Mouse (Mus musculus) gastrocnemius, postnatal 10 days (tissue): ENCODE measurements around the gene Ucp3. TPM values are rescaled to one million over a fixed set of nuclear protein-coding genes. Genes with fewer than 3 reads are reported as not detected.

Source experiments
- DNase-seq: peaks from one replicate; pipeline ENCODE4 v3.0.0; 2021; ENCODE audit warnings: mixed read lengths
- long read RNA-seq, 2 experiments: library from polyadenylated mRNA; stranded (forward); transcript quantifications; one replicate each; pipeline ENCODE4 v2.0.0; 2021
- total RNA-seq, 2 experiments: library from RNA; stranded (reverse); gene quantifications; 2 replicates each; pipeline ENCODE4 v1.2.3; 2021

The Ucp3 gene
- total RNA-seq = 10 to 100 TPM; 77.1 to 79.5 TPM
- long read RNA-seq, experiment 1, transcript Ucp3-201 (7 exons, 2,448 nt) = major isoform, 70 of 95 reads
- long read RNA-seq, experiment 1, partial matches to known transcripts = 11 of 95 reads
- long read RNA-seq, experiment 1, other reads (novel, unspliced or antisense) = 8 of 95 reads
- long read RNA-seq, experiment 2, transcript Ucp3-201 (7 exons, 2,448 nt) = major isoform, 65 of 79 reads
- long read RNA-seq, experiment 2, partial matches to known transcripts = 6 of 79 reads
- long read RNA-seq, experiment 2, other reads (novel, unspliced or antisense) = 5 of 79 reads

DNA sequence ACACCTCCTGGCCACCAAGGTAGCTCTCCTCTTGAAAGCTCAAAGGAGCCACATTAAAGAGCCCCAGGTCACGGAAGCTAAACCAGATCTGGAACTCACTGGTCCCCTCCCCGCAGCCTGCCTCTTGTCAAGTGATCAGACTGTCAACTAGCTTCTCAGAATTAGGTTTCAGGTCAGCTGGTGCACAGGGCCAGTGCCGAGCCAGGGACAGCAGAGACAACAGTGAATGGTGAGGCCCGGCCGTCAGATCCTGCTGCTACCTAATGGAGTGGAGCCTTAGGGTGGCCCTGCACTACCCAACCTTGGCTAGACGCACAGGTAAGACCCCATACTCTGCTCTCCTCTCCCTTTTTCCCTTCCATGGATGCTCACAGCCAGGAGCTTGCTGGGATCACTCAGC, at the start of gene Ucp3:
TSS of gene Ucp3 (plus strand) at position 214 of the 400 bp plus-strand sequence.
- DNase-seq = peak; percentile 52

DNA sequence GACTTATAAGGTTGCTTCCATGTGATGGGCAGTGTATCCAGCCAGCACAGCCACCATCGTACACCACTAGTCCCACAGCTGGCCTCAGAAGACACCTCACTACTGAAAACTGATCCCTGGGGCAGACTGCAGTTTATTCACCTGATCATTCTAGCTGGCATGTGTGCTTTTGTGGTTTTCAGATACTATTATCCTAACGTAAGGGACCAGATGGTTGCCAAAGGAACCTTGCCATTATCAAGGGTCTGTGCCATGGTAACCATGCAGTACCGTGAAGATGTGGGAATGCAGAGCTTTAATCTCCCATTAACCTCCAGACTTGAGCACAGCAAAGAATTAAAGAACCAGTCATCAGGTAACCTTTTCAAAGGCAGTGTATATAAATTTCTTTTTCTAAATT, 47.0 kb upstream of the Ucp3 start:
- no peak for DNase-seq

DNA sequence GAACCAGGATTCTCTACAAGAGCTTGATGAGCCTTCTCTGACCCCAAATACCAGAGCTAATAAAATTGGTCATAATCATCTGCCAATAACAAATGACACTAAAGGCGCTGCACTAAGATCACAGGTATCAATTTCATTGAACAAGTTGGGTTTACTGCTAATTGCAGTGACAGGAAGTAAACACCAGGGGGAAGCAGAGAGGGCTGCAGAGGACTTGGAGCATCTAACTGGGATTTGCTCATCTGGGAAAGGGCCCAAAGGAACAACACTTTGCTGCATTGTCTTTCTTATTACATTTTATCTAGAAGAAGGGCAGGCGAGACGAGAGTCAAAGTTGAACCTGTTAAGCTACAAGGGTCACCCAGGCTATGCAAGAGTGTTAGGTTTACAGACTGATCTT, 43.7 kb upstream of the Ucp3 start:
- peak; percentile 55 for DNase-seq

DNA sequence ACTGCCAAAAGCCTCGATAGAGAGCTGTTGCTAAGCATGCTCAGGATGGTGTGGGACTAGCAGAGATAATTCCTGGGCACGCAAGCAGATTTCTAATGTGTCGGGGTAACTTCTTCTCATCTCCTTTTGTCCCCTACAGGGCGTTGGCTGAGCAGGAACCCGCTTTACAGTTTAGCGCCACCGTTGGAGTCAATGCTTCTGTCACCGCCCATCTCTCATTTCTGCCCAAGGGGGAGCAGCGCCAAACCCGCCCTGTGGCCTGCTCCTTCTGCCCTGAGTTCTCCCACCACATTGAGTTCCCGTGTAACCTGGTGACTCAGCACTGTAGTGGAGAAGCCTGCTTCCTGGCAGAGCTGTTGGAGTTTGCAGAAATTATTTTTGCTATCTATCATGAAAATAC, 42.9 kb upstream of the Ucp3 start:
- no peak for DNase-seq

DNA sequence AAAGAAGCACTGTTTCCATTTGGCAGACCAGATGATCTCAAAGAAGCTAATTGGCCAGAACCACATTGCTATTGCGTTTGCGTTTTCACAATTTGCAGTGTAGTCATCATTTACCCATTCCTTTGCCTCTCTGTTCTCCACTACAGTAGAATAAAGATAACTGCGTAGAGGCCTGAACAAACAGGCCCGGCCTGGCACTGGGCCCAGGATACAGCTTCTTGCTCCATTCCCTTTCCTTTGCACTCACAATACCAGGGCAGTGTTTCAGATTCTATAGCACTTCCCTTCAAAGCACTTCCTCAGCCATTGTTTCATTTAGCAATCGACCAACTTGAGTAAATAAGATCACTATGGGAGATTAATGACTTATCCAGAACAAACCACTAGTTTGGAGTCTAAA, 41.7 kb upstream of the Ucp3 start:
- DNase-seq = peak; percentile 26

DNA sequence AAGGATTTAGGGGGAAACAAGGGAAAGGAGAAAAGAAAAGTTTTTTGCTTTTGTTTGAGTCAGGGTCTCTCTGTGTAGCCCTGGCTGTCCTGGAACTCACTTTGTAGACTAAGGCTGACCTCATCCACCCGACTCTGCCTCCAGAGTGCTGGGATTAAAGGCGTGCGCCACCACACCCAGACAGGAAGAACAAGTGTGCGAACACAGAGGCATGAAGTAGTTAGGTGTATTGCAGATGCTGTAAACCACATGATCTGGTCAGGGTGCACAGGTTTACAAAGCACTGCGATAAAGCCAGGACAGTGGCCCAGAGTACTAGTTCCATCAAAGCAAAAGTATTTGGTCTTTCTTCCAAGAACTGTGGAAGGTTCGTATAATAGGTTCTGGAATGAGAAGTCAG, 39.5 kb upstream of the Ucp3 start:
- no peak for DNase-seq

DNA sequence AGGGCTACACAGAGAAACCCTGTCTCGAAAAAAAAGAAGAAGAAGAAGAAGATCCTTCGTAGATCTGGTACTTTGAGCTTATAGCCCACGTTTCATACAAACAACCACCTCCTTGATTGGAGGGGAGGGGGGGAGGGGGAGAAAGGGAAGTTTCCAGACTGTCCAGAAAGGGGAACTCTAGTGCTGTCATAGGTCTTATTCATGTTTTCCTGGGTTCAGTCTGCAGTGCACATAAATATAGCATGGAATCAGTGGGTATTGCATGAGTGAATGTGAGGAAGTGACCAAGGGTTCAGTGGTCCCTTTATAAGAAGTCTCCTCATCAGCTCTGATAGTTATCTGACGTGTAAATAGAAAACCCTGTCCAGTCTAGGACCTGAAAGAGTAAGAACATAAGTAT, 29.1 kb upstream of the Ucp3 start:
- DNase-seq = no peak

DNA sequence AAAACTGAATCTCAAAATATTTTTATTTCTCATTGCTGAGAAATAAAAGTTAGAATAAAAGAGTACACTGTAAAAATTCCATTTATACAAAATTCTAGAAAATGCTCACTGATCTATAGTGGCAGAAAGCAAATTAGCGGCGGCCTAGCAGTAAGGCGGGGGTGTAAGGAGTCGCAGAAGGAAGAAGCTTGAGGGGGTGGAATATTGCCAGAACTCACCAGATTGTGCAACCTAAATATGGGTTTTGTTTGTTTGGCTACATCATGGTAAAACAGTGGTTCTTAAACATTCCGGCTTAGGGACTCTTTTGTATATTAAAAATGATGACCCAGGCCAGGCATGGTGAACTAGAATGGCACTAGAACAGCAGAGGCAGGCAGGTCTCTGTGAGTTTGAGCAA, 26.5 kb upstream of the Ucp3 start:
- no peak for DNase-seq

DNA sequence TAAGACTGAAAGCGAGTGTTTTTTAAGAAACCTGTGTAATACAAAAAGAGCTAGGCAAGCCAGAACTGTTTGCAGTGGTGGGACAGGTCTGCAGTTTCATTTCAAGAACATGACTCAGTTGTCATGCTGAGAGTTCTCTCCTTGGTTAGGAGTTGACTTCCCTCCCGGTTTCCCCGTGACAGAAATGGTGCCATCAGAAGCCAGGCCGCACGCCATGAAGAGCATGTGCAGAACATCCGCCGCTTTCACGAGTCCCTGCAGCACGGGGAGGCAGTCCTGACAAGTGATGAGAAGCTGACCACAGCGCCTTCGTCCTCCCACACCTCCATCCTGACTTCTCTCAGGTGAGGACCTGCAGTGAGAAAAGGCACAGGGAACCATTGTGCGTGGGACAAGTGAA, 24.3 kb upstream of the Ucp3 start:
- DNase-seq = no peak

DNA sequence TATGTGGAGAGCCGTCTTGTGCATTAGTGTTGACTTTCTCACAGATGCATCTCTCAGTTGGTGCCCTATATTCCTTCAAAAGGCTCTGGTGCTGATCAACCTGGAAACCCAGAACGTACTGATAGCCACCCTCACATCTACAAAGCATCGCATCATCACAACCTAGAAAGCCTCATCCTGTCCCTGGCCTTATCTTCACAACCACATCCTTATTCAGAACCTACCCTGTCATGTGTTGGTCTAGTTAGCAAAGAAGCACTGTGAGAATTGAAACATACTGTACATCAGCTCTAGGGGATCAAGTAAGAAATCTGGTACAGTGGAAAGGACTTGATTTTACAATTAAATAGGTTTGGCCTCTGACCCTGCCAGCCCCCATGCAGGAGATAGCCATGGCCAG, 23.8 kb upstream of the Ucp3 start:
- no peak for DNase-seq

DNA sequence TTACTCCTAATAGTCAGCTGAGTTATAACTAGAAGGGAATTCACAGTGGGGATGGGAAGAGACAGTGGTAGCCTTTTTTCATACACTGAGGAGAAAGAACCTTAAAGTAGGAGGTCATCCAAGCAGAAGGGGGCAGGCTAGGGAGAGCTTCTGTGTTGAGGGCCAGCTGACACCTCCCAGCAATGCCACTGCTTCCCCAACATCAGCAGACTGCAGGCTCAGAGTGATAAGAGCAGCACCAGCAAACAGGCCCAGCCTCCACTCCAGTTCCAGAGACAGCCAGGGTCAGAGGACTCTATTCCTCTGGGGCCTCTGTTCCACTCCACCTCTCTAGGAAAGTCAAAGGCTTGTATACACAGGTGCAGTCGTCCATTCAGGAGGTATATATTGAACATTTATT, 14.6 kb upstream of the Ucp3 start:
- DNase-seq = no peak

DNA sequence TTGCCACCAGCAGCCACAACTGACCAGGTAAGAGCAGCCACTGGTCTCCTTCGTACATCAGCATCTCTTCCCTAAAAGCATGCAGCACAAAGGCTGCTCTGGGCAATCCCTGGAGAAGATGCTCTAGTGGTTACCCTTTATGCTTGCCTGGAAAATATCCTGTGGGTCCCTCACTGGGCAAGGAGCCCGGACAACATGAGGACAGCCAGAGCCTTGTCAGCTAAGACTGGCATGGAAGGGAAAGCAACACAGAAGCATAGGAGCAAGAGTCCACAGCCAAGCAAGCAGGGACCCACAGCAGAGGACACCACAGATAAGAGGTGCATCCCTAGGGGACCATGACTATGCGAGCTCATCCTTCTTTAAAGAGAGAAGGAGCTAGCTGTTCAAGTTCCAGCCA, 12.9 kb upstream of the Ucp3 start:
- no peak for DNase-seq

DNA sequence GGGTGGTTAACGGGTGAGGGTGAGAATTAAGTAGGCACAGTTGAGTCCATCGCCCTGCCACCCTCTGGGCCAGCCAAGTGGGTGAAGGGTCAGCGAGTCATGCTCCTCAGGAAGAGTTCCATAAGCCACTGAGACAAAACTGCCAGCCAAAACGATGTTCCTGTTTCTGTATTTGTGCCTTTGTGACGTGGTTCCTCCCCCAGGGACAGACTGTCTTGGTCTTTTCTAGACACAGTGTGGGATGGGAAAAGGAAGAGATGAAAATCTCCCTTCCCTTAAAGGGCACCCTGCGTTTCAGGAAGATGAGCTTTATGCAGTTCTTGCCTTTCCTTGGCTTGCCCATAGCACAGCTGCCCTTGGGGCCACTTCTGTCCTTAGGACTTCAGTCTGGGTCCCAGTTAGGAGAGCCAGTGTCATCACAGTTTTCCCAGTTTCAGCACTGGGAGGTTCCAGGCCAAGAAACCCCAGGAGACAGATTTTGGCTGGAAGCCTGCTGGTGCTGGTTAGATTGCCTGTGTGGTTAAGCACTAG, 11.1 kb upstream of the Ucp3 start:
- DNase-seq = peak; percentile 38

DNA sequence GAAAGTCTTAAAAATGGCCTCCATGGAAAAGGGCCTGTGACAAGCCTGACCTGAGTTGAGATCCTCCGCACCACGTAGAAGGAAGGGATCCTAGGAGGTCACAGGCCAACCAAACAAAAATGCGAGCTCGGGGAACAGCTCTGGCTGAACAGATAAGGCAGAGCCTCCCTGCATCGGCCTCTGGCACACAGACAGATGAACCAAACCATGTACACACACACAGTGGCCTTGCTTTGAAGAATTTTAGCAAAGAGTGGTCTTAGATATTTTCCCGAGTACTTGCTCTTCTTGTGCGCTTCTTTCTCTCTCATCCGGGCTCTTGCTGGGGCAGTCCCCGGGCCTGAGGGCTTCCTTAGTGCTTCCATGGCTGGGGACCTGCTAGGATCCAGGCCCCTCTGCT, 9.6 kb upstream of the Ucp3 start:
- no peak for DNase-seq

DNA sequence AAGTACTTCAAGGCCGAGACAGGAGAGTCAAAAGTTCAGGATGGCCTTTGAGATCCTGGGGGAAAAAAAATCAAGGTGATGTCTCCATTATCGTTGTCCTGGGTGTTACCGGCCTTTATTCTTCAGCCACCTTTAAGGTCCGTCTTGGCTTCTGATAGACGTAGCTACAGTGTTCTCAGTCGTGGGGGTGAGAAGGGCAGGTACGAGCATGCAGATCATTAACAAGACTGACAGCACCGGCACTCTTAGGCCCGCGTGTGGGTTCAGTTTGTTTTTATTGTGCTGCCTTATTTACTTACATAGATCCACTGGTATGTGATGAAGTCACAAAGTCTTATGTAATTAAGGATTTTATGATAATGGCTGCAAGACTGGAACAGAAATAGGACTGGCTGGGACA, 9.0 kb upstream of the Ucp3 start:
- DNase-seq = no peak

DNA sequence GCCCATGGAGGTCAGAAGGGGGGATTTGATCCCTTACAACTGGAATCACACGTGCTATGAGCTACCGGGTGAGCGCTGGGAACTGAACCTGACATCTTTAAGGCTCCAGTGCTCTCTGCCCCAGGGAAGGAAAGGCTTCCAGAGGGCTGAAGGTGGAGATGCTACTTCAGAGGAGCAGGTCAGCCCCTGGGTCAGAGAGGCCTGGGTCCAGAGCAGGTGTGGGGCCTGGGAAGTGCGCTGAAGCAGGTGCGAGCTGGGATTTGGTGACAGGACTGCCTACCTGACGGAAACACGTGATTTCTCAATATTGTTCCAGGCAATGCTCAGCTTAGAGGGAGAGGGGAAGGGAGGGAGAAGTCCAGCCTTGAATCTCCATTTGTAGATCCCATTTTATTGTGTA, 8.5 kb upstream of the Ucp3 start:
- no peak for DNase-seq

DNA sequence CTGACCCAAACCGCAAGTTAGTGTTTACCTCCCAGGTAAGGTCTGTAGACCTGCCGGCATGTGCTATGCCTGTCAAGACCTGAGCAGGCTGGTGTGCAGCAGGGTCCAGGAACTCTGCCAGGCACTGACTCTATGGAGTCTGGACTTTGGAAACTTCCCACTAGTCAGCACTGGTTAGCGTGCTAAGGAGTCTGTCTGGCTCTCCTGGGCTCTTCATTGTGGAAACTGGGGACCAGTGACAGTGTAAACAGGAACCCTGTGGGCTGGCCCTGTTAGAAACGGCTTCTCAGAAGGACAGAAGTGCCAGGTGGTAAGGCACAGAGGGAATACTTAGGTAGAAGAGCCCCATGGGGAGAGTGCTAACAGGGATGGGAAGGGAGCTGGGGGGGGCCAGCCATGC, 7.5 kb upstream of the Ucp3 start:
- peak; percentile 32 for DNase-seq

DNA sequence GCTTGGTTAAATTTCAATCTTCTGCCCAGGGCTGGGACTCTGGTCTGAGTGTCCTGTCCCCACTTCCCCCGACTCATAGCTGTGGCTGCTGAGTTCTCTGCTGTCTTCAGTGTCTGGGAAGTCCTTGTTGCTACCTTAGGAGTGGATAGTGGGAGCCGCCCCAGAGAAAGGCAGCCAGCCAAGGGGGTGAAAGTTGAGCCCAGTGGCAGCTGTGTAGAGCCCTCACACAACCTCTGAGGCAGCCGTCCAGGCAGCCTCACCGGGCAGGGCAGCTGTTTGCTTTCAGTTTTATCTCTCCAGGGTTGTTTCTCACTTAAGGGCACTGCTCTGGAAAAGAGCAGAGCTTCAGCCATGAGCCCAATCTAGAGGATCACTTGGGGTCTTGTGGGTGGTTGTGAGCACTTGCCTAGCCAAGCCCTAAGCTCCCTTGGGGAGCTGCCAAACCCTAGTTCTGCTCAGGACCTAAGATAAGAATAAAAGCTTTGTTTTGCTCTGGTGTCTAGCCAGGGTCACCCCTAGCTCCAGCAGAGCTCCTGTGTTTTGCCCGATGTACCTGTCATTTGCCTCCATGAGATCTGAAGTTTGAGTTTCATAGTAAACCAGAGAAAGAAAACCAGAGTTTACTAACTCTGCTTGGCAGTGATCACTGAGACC, 7.0 kb upstream of the Ucp3 start:
- peak; percentile 91 for DNase-seq

DNA sequence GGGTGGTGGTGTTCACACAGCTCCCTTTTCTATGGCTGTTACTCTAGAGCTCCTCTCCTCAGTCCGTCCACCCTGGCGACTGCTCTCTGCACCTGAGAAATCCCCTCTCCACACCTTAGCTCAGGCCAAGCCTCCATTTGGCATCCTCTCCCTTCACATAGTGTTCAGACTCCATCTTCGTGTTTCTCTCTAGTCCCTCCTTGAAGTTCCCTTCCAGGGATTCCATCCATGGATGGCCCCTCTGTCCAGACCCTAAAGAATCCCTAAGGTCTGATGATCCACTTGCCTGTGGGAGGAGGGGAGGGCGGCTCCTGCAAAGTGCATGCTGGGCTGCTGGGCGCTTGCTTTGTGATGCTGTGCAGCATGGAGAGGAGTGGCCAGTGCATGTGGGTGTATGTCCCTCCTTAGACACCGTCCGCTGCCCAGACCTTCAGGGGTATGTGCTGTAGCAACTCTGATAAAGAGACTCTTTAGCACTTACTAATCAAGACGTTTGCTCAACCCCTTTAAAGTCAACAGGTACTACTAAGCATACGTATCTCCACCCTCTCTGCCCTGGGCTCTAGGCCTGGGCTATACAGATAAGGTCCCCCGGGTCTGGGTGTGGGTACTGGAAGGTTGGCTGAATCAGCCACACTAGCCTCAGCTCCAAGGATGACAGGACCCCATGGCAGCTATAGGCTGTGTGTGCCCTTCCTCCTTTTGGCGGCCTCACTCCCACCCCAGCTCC, 5.8 kb upstream of the Ucp3 start:
- DNase-seq = no peak

DNA sequence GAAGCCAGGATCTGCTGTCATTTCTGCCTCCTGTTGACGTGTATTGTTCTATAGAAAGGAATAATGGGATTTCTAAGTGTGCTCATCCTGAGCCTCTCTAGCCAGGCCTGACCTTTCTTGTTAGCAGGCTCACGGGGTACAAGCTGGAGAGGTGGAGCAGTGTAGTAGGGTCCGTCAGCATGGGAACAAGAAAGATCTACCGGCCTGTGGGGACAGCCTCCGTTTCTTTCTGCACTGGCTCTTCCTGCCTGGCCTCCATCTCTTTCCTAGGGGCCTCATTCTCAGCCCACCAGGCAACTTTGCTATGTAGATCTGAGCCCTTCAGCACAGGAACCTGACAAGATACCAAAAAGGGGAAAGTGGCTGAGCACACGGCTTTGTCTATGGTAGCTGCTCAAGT, 4.0 kb upstream of the Ucp3 start:
- no peak for DNase-seq

DNA sequence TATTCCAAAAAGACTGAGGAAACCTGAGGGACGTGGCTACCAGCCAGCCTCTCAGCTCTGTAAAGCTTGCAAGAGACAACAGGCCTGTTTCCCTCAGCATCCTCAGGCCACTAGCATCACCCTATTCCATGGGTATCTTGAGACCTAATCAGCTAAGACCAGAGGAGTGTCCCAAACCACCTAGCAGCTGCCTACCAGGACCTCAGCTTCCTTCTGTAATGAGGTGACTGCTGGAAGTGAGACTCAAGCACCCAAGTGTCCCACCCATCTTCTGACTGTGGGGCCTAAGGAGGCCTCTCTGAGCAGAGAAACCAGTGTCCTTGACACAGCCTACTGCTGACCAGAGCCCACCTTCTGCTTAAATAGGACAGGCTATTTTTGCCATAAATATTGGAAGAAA, 3.3 kb upstream of the Ucp3 start:
- DNase-seq = no peak

DNA sequence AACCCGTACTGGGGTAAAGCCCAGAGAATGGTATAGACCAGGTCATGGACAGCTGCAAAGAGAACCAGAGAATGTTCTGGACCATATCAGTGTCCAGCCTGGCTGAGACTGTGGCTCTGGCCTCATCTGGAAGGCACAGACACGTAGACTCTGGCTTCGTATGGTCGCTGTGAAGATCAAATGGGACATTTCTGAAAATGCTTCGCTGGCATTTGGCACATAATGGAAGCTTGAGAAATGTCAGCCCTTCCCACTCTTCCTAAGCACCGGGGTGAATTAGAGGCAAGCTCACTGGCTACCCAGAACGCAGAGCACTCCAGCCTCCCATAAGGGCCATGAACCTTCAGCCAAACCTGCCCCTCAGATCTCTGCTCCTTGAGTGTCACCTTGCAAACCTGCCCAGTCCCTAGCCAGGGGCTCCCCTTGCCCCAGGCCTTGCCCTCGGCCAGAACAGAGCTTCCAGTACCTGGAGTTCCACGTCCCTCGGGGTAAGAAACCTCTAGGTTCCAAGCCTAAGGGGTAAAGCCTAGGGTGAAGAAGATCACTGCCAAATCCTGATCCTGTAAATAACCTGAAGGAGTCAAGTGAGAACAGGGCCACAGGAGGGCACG, 1.9 kb upstream of the Ucp3 start:
- DNase-seq = no peak

DNA sequence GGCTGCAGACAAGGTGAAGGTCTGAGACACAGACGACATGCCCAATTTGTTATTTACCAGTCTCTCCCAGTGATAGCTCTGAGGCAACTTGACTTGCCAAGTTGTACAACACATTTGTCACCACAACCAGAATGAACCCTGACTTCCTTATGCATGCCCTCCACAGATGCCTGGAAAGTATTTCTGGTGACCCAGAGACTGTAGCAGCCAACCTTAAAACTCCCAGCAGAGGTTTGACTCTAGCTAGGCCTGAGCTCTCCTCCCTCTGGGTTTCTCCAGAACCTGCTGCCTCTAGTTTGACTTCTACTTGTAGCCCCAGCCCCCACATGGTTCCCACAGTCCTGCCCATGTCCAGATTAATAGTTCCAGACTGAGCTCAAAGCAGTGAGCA, 1.4 kb upstream of the Ucp3 start:
- no peak for DNase-seq
